Mouse (Mus musculus): ENCODE results near the gene Pdhb.

DNA sequence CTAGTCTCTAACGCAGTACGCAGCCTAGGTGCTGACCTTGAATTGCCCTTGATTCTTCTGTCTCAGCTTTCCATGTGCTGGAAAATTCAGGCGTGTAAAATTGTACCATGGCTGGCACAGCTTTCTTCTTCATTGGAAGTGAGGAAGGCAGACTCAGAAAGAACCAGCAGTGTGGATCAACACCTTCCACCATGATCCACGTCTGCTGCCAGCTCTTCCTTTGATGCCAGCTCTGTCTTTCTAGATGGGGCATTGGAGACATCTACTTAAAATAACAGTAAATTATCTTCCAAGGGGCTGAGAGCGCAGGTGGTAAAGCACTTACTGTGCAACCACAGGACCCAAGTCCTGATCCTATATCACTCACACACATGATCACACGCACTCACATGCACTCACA lies 19.9 kb upstream of the Pdhb start:
- no peak for TF ChIP-seq CTCF (IDR thresholded peaks at IDR 0.05; ENCODE audit: low read depth, low read length)
- TF ChIP-seq POLR2A (IDR thresholded peaks at IDR 0.05; ENCODE audit: extremely low read depth, insufficient read depth, low read length), result no peak
